Mouse (Mus musculus): Measurements from ENCODE around the gene Nalcn.
"Not testable (repeated sequence)": the region's sequence is repeated elsewhere in the genome, so short reads cannot be mapped to it uniquely, and the experiment has no call there.

Gene Nalcn

DNA sequence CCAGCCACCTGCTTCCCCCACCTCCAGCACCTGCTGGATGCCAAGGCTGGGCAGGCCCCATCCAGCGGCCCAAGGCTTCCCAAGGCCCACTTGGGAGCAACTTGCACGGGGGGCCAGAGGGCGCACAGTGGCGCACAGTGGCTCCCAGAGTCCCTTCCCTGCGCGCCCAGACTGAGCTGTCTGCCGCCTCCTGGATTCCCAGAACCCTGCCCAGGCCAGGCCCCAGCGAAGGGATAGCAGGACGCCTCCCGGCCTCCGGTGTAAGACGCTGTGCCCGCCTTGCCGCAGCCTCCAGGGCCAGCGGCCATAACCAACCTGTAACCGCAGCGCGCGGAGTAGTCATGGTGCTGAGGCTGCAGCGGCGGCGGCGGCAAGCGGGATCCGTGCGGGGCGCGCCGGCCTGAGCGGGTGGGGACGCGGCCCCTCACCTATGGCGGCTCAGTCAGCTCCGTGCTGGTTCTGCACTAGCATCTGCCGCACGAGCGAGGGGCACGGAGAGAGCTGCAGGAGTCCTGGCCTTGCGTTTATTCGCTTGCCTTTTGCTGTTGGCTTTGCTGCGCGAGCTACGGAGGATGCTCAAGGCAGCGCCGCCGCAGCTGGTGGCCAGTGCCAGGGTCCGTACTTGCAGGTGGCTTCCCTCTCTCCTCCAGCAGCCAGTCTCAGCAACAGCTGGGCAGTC is at the start of gene Nalcn:
Gene Nalcn (minus strand): TSS at position 644 of the 679 bp plus-strand sequence.
- in situ Hi-C loops (cut with MboI, MseI): no loop called here

DNA sequence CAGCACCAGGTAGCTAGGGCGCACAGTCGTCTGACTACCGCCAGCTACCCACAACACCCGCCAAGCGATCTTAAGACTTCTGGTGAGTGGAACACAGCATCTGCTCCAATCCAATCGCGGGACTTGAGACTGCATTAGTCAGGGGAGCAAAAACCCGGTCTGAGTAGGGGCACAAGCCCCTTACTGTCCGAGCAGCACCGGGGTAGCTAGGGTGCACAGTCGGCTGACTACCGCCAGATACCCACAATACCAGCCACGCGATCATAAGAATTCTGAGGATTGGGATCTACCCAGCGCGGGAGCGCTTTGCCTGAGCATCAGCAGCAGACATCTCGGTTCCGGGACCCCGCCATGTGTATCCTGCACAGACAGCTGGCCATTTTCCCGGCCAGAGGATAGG is 44.1 kb upstream of the Nalcn start:
- in situ Hi-C loops (cut with MboI, MseI): not testable (repeated sequence)

DNA sequence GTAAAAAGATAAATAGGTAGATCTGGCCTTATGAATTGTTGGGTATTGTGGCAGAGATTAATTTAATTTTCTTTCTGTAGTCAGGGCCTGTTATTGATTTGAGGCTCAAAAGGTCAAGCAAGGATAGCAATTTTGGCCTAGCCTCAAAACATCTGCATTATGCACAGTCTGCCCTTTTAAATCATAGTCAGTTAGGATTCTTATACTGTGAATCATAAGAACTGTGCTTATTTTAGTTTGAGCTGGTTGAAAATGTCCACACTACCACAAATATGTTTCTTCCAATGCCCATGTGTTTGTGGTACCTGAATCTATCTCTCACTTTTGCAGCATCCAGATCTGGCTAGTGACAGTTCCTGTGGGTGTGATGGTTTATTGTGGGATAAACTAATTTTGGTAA is 37.5 kb upstream of the Nalcn start:
- in situ Hi-C loops (cut with MboI, MseI): no loop called here

DNA sequence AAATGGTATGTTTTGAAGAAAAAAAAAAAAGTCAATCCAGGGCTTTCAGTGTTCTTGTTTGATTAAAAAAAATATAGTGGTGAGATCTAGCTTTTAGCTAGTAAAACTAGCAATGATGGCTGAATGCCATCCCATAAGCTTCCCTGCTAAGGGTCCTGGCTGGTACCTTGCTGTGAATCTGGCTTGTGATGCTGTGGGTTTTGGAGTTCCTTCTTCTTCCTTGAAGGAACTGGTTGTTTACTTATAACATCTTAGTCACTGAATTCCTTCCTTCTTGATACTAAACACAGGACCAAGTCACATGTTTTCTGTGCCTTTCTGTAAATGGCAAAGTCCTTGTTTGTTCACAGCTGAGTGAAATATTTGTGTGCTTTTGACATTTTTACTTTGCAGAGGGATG is 36.3 kb upstream of the Nalcn start:
- in situ Hi-C loops (cut with MboI, MseI): no loop called here

DNA sequence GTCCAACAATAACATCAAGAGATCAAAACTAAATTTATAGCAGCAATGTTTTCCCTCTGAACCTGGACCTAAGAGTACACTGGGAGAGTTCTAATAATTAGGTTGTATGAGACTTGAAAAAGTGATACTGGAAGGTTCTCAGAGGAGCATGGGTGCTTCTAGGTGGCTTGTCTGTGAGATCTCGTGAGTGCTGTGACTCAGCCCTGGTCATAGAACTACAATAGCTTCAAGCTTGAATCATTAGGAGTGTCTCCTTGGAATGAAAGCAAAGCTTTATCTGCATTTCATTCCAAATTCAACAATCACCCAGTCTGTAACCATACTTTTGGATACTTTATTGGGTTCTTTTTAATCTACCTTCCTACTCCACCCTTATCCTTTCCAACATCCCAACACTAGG is 35.4 kb upstream of the Nalcn start:
- in situ Hi-C loops (cut with MboI, MseI): no loop called here

DNA sequence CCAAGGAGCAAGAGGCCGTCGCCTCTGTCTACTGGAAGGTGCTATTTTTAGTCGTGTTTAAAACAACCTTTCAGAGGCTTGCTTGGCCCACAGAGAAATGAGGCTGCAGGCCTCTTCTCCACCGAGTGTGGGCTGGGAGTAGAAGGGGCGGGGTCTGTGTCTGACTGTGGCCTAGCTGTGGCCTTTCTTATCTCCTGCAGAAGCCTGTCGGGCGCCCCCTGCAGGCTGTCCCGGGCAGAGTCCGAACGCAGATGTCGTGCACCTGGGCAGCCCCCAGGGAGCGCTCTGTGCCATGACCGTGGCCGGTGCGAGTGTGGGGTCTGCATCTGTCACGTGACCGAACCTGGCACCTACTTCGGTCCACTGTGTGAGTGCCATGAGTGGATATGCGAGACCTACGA is 34.1 kb upstream of the Nalcn start:
- in situ Hi-C loops (cut with MboI, MseI): no loop called here

DNA sequence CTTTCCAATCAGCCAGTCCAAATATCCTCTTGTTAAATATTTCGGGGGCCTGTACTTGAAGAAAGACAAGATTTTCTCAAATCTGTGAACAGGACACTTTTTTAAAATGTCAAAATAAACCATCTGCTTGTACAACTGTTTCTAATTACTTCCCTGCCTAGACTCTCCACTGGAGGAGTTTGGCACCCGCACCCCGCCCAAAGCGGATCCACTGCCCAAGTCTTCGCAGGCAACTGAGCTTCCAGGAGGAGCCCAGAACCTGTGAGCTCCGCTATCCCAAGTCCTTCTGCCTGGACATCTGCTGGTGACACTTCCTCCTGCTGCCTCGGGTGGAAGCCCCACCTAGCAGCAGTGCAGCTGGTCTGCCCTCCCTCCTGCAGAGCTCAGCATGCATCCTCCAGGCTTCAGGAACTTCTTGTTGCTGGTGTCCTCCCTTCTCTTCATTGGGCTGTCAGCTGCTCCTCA is 33.0 kb upstream of the Nalcn start, which contains the start of gene Itgbl1:
Gene Itgbl1 (plus strand): TSS at position 51 of the 465 bp plus-strand sequence.
- in situ Hi-C loops (cut with MboI, MseI): no loop called here

DNA sequence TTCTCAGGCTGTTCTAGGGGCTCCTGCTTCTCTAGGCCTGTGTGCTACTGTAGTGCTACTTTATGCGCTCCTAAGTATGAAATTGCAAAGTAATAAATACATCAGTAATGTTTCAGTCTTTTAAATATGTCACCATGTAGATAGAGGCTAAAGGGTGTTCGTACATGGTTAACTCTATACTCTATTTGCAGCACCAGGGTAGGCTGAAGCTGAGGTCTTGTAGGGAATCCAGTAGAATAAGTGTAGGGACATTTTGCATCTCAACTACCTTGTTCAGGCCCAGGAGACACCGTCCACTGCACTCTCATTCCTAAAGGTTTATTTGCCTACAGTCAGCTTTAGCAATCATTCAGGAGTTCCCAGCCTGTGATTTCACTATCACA is 227 bp upstream of the Nalcn start:
- in situ Hi-C loops (cut with MboI, MseI): no loop called here

DNA sequence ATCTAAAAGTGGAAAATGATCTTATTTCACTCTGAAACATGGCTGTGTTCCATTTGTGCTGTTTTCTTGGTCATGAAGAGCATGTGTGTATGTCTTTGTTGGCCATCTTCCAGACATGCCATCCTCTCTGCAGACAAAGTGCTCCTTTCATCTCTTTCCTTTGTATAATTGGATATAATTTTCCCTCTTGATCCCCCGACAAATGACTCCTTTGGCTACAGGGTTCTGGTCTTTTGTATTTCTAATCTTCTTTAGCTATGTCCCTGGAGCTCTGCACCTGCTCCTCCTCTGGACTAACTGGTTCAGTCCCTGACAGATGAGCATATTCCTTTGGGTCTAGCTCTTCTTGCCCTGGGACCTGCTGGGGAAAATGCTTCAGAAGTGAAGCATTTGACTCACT is 4.0 kb downstream of the Nalcn start:
- in situ Hi-C loops (cut with MboI, MseI): no loop called here

DNA sequence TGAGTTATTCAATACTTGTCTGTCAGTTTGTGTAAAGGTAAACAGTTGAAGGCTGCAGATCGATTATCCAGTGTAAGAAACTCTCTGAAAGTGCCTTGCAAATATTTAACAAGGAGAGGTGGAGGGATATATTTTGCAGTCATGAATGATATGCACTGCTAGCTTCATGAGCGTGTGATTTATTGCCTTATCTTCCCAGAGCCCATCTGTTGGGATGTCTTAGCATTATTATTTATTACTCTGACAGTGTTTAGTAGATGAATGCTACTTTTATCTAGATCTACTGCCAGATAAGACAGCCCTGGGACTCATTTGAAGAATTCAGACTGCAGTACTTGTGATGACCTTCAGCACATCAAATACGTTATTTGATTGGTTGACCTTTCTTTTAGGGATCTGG is 31.7 kb downstream of the Nalcn start:
- in situ Hi-C loops (cut with MboI, MseI): no loop called here

DNA sequence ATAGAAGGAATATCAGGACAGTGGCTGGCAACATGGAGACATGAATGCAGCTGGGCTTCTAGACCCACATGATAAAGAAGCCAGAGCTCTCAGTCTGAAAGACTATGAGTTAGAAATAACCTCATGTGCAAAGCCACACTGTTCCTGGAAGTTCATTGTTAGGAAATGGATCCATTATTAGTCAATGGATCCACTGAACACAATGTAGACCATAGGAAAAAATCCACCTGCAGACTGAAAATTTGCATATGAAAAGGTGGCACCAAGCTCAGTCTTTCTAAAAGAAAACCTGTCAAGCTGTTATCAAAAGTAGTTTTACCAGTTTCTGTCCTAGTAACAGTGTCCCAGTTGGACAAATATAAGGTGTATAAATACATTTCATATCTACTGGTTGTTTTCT is 39.5 kb downstream of the Nalcn start:
- in situ Hi-C loops (cut with MboI, MseI): no loop called here

DNA sequence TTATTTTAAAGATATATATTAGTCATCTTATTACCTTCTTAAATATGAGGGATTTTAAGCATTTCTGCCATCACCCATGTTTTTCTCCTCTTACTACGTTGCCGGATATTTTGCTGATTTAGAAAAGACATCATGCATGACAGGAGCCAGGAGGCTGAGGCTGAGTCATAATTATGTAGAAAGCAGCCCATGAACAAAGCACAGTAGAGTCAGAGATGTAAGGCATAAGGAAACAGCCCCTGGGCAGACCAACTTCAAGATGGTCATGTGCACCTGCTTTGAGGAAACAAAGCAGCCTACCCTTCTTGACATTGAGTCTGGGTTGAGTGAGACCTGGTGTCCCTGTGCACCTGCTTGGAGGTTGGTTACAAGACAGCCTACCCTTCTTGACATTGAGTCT is 44.5 kb downstream of the Nalcn start:
- in situ Hi-C loops (cut with MboI, MseI): no loop called here

DNA sequence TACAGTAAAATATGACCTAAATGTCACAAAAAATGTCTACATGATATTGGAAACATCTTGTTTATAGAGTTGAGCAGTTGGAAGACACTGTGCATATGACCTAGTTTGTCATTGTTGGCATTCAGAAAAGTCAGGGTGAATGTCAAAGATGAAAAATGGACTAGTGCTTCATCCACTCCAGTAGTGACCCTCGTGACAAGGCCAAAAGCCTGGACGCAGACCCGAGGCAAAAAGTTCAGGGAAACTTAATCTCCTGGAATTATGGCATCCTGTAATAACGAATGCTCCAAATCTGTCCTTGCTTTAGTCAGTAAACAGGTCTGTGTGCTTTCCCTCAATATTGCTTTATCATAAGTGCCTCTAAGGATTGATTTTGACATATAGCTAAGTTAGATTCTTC is 51.6 kb downstream of the Nalcn start:
- in situ Hi-C loops (cut with MboI, MseI): no loop called here

DNA sequence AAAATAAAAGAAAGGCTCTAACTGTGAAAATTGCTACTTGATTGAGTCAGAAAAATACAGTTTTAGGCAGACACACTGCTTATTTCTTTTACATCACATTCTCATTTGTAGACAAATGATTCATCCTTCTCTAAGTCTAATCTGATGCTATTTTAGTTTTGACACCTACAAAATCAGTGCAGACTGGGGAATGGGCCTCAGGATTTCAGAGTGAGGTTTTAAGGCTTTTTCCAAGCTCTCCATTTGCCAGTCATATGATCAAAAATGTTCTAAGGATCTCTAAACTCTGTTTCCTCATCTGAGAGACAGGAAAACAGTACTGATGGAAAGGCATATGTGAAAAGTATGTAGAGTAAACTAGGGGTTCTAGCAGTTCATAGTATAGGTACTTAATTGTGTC is 52.0 kb downstream of the Nalcn start:
- in situ Hi-C loops (cut with MboI, MseI): no loop called here

DNA sequence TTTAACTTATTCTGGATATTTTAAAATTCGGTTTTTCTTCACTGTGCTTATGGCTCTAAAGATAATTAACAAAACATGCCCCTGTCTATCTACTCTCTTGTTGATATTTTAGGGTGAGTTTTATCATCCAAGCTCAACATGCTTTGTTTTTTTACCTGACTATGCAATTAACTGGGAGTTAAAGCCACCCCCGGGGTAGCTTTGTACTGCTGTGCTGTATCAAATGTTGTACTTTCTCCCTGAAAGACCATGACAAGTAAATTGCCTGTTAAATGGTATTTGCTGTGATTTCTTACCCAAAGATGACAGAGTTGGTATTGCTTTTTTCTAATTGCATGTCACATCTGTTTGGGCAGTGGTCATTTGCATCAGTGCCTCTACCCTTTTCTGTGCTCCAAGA is 60.3 kb downstream of the Nalcn start:
- in situ Hi-C loops (cut with MboI, MseI): no loop called here

DNA sequence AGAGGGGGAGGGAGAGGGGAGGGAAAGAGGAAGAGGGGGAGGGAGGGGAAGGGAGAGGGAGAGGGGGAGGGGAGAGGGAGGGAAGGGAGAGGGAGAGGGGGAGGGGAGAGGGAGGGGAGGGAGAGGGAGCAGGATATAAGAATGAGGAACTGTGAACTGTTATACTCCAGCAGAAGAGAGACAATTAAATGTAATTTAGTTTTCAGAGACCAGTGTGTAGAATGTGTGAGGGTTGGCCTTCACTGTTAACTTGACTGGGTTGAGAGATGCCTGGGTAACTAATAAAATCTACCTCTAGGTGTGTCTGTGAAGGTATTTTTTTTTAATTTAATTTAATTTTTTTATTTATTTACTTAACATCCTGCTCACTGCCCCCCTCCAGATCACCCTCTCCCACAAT is 71.4 kb downstream of the Nalcn start:
- in situ Hi-C loops (cut with MboI, MseI): loop anchor here in 1 of 2 experiments (5.0 kb wide), 1 partner anchor 312 kb away; no protein-coding TSS in a partner anchor

DNA sequence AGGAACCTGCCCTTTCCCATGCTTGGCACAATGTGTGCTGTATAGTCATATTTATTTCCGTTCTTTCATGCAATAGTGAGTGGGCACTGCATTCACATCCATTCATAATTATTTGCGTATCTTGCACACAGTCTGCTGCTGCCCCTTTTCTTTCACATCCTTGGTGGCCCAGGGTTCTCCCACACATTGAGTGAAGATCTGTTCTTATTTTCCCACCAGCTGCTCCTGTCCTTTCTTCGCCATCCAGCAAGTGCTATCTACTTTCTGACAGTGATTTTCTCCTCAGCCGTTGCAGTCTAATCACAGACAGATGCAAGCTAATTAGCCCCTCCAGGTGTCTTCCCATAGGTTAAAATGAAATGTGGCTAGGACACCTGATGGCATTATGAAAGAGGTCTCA is 72.0 kb downstream of the Nalcn start:
- in situ Hi-C loops (cut with MboI, MseI): loop anchor here in 1 of 2 experiments (5.0 kb wide), 1 partner anchor 312 kb away; no protein-coding TSS in a partner anchor

DNA sequence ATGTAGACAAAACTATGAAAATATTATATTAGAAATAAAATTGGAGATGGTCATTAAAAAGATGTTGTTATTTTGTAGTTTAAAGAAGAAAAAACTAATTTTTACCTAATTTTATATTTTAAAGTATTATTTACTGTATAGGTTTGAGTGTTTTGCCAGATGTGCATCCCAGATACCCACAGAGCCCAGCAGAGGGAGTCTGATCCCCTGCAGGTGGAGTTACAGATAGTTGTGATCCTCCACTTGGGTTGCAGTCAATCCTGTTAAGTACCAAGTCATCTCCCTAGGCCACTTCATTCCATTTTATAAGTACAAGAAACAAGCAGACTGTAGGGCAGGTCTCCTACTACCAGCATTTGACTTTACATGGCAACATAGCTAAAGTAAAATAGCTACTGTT is 84.6 kb downstream of the Nalcn start:
- in situ Hi-C loops (cut with MboI, MseI): no loop called here

DNA sequence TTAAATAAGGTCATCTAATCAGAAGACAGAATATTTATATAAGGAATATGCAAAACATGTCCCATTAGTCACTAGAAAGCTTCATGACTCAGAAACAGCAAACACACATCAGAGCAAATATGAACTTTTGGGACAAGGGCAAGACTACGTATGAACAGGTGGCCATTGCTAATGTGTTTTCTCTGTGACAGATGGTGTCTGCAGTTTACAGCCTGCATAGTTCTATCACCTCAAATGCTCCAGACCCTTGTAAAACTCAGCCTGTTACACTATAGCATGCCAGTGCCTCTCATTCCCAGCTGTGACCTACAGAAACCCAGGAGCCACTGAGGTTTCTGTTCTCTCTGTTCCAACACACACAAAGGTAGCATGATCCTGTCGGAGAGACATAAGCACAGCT is 91.3 kb downstream of the Nalcn start:
- in situ Hi-C loops (cut with MboI, MseI): no loop called here

DNA sequence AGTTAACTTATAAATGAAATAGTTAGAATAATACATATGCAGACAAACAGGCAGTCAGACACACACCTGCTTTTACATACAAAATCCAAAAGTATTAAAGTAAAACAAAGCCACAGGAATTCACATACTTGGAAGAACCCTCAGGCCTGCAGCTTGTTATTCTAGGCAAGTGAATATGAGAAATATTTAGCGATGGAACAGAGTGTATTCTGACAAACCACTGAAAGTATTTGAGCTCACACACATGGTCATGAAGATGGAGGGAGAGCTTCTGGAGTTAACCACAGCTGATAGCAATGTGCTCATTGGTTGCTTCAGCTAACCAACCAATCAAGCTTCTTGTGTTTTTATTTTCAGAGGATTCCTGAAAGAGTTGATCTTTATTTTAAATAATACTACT is 93.9 kb downstream of the Nalcn start:
- in situ Hi-C loops (cut with MboI, MseI): no loop called here

DNA sequence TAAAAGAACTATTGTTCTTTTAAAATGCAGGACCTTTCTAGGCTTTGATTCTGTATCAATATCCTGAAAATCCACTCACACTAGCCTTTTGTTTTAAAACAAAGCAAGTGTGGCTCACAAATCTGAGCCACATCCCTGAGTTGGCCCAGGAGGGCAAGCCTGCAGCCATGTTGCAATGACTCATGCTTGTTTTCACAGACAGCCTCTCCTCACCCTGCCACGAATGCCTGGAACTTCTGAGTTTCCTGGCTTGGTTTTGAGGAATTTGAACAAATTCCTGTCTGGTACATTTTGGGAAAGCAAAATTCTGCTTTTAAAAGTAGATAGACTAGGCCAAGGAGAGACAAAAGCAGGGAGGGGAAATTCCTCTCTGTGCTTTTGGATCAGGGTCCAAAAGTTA is 95.7 kb downstream of the Nalcn start:
- in situ Hi-C loops (cut with MboI, MseI): no loop called here

DNA sequence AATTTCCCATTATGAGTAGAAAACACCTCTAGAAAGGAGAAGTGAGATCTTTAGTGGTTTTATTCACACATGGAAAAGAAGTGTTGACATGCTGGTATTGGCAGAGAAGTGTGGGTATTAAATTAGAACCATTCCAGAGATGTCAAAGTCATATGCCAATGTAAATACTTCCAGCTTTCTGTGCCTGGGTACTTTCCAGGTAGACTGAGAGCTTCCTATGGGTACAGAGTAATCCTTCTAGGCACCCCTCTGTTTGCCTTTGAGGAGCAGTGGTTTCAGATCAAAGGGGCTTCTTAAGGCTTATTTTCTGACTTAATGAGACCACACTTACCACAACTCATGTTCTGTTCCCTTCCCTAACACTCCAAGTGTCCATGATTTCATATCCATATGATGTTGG is 97.8 kb downstream of the Nalcn start:
- in situ Hi-C loops (cut with MboI, MseI): no loop called here

DNA sequence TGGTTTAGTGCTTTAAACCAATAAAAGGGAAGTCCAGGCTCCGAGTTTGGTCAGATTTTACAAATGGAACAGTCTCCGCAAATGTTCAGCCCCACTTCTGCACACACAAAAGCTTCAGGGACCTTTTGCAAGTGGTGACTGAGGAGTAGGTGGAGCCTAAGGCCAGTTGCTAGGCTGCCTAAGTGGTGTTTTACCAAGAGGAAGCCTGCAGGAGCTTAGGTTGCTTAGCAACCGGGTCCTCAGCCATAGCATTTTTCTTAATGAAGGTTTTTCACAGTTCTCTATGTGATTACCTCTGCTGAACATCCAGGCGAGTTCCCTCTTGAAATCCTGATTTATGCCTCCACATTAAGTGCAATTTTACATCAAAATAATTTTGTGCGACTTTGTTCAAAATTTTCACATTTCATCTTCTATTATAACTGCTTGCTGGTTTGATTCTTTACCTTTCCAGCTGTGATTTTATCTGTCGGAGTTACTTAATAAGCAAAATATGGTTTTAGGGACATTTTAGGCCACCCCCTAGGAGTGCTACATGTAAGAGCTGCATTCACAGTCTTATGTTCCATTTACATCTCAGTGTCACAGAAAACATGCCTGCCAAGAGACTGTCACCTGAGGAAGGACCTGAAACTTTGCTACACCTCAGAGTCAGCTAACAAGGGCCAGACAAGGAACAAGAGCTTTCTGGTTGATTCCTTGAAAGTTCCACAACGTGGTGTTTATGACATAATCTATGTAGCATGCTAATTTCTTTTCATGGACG is 113.4 kb downstream of the Nalcn start:
- in situ Hi-C loops (cut with MboI, MseI): no loop called here
